Mouse (Mus musculus) liver, postnatal 0 days (tissue): ENCODE data around the gene Rrp15.

Experiments used
- CTCF ChIP-seq: sonication (generic); IDR thresholded peaks from 2 replicates; pipeline ENCODE4 v1.5.1; 2016; ENCODE audit warnings: antibody characterized with exemption, low read depth
- EP300 ChIP-seq: IDR thresholded peaks from 2 replicates; pipeline ENCODE4 v1.6.1; 2016; ENCODE audit warnings: antibody characterized with exemption, low read depth, mild to moderate bottlenecking

GRCm38 (mm10) chr1:186675263-186675662 is 73.9 kb downstream of the Rrp15 start:
- TF ChIP-seq EP300 (no peak), CTCF (no peak)
